Mouse (Mus musculus) CH12.LX (cell line): ENCODE data around the gene Gm28053. TPM values are rescaled to one million over a fixed set of nuclear protein-coding genes. Genes with fewer than 3 reads are reported as not detected.

ENCODE experiments used
- DNase-seq: peaks from one replicate; pipeline ENCODE4 v3.0.0-alpha.2; 2013; ENCODE audit errors: extremely low read depth
- H3K27ac ChIP-seq: 2 replicates; pipeline ENCODE4 v1.5.1; 2012; ENCODE audit warnings: low read depth, mild to moderate bottlenecking, control low read depth, moderate library complexity; ENCODE audit not compliant: insufficient read depth
- H3K27me3 ChIP-seq: replicated peaks from 2 replicates; pipeline ENCODE3; 2012; ENCODE audit warnings: inconsistent platforms
- H3K36me3 ChIP-seq, 2 experiments: replicated peaks in 1 of 2; 2 replicates each; pipeline versions ENCODE3 to v1.6.1; 2012; ENCODE audit warnings: inconsistent platforms in 1 of 2, low read length in 1 of 2, mild to moderate bottlenecking in 1 of 2, mixed read lengths in 1 of 2, moderate library complexity in 1 of 2; ENCODE audit not compliant: control insufficient read depth in 1 of 2, insufficient read depth in 1 of 2
- H3K4me1 ChIP-seq, 2 experiments: 2 replicates each; pipeline ENCODE4 v1.6.1; 2012; ENCODE audit warnings: inconsistent platforms in 1 of 2, moderate library complexity in 1 of 2; ENCODE audit not compliant: insufficient read depth in 2 of 2, control insufficient read depth in 1 of 2
- H3K4me2 ChIP-seq: 2 replicates; pipeline ENCODE4 v1.6.1; 2012; ENCODE audit warnings: low read depth, mild to moderate bottlenecking, control low read depth; ENCODE audit not compliant: poor library complexity, insufficient read depth, severe bottlenecking
- H3K4me3 ChIP-seq, 3 experiments: fragments of 150-350 bp in 1 of 3; sonication (generic) in 1 of 3; replicated peaks in 1 of 3; 2 replicates each; pipeline versions ENCODE3 to v1.5.1; 2011 to 2012; ENCODE audit warnings: low read depth in 2 of 3, low read length in 2 of 3, mild to moderate bottlenecking in 2 of 3, moderate library complexity in 2 of 3, control low read depth in 1 of 3, improper control_type of control experiment in 1 of 3, inconsistent platforms in 1 of 3, mixed read lengths in 1 of 3; ENCODE audit not compliant: poor library complexity in 1 of 3
- H3K79me2 ChIP-seq: replicated peaks from 2 replicates; pipeline ENCODE4 v1.6.1; 2012; ENCODE audit warnings: mild to moderate bottlenecking, moderate library complexity; ENCODE audit not compliant: control insufficient read depth, poor library complexity, insufficient read depth, severe bottlenecking; ENCODE audit errors: extremely low read depth
- H3K9ac ChIP-seq: 2 replicates; pipeline ENCODE4 v1.6.1; 2012; ENCODE audit warnings: low read depth, mild to moderate bottlenecking, control low read depth, moderate library complexity; ENCODE audit not compliant: insufficient read depth
- H3K9me3 ChIP-seq: replicated peaks from 2 replicates; pipeline ENCODE3; 2012; ENCODE audit warnings: low read length, inconsistent platforms, mixed read lengths
- CHD1 ChIP-seq: IDR thresholded peaks from 2 replicates; pipeline ENCODE4 v1.6.1; 2012; ENCODE audit warnings: low read depth, low read length, improper control_type of control experiment, inconsistent platforms
- CTCF ChIP-seq, 2 experiments: IDR thresholded peaks in 1 of 2; conservative IDR thresholded peaks in 1 of 2; 2 replicates each; pipeline ENCODE4 v1.5.1; 2011 to 2012; ENCODE audit warnings: low read depth in 2 of 2, low read length in 2 of 2, improper control_type of control experiment in 1 of 2, inconsistent platforms in 1 of 2, mild to moderate bottlenecking in 1 of 2, moderate library complexity in 1 of 2
- ELF1 ChIP-seq: IDR thresholded peaks from 2 replicates; pipeline ENCODE4 v1.6.1; 2014; ENCODE audit warnings: low read depth, mild to moderate bottlenecking, inconsistent platforms, low read length, improper control_type of control experiment
- GABPA ChIP-seq: IDR thresholded peaks from 2 replicates; pipeline ENCODE4 v1.6.1; 2012; ENCODE audit warnings: low read depth, low read length, improper control_type of control experiment, inconsistent platforms; ENCODE audit not compliant: insufficient replicate concordance
- HCFC1 ChIP-seq: IDR thresholded peaks from 2 replicates; pipeline ENCODE4 v1.6.1; 2012; ENCODE audit warnings: low read depth, mild to moderate bottlenecking, inconsistent platforms, low read length, improper control_type of control experiment
- IRF4 ChIP-seq: IDR thresholded peaks from 2 replicates; pipeline ENCODE4 v1.6.1; 2014; ENCODE audit warnings: low read depth, mild to moderate bottlenecking, inconsistent platforms, low read length, improper control_type of control experiment
- JUN ChIP-seq: IDR thresholded peaks from 2 replicates; pipeline ENCODE4 v1.6.1; 2011; ENCODE audit warnings: low read depth, mild to moderate bottlenecking, low read length, improper control_type of control experiment, moderate library complexity; ENCODE audit not compliant: insufficient read depth
- JUND ChIP-seq: conservative IDR thresholded peaks from 2 replicates; pipeline ENCODE4 v1.6.1; 2011; ENCODE audit warnings: low read depth, low read length, improper control_type of control experiment
- MAFK ChIP-seq: IDR thresholded peaks from 2 replicates; pipeline ENCODE4 v1.6.1; 2011; ENCODE audit warnings: low read length, improper control_type of control experiment; ENCODE audit not compliant: insufficient replicate concordance
- MAZ ChIP-seq: IDR thresholded peaks from 2 replicates; pipeline ENCODE4 v1.6.1; 2012; ENCODE audit warnings: low read depth, mild to moderate bottlenecking, inconsistent platforms, low read length, improper control_type of control experiment, moderate library complexity
- MXI1 ChIP-seq: IDR thresholded peaks from 2 replicates; pipeline ENCODE4 v1.6.1; 2011; ENCODE audit warnings: mild to moderate bottlenecking, low read depth, low read length, improper control_type of control experiment
- MYC ChIP-seq: IDR thresholded peaks from 2 replicates; pipeline ENCODE4 v1.6.1; 2011; ENCODE audit warnings: low read depth, mild to moderate bottlenecking, improper control_type of control experiment, low read length
- NELFE ChIP-seq: IDR thresholded peaks from 2 replicates; pipeline ENCODE4 v1.6.1; 2011; ENCODE audit warnings: low read depth, low read length, improper control_type of control experiment
- NRF1 ChIP-seq: IDR thresholded peaks from 2 replicates; pipeline ENCODE4 v1.6.1; 2014; ENCODE audit warnings: low read depth, mild to moderate bottlenecking, inconsistent platforms, low read length, improper control_type of control experiment, moderate library complexity
- PAX5 ChIP-seq: IDR thresholded peaks from 2 replicates; pipeline ENCODE4 v1.6.1; 2012; ENCODE audit warnings: low read length, inconsistent platforms, mixed read lengths
- POLR2AphosphoS2 ChIP-seq: IDR thresholded peaks from 2 replicates; pipeline ENCODE4 v1.6.1; 2011; ENCODE audit warnings: low read depth, low read length, improper control_type of control experiment
- RAD21 ChIP-seq: IDR thresholded peaks from 2 replicates; pipeline ENCODE4 v1.6.1; 2011; ENCODE audit warnings: low read depth, mild to moderate bottlenecking, low read length, improper control_type of control experiment, moderate library complexity
- RCOR1 ChIP-seq: conservative IDR thresholded peaks from 2 replicates; pipeline ENCODE4 v1.6.1; 2012; ENCODE audit warnings: low read depth, mild to moderate bottlenecking, inconsistent platforms, low read length, improper control_type of control experiment
- SIN3A ChIP-seq: IDR thresholded peaks from 2 replicates; pipeline ENCODE4 v1.6.1; 2012; ENCODE audit warnings: low read length, improper control_type of control experiment, inconsistent platforms
- SMC3 ChIP-seq: IDR thresholded peaks from 2 replicates; pipeline ENCODE4 v1.6.1; 2011; ENCODE audit warnings: low read depth, low read length, improper control_type of control experiment
- TBP ChIP-seq: conservative IDR thresholded peaks from 2 replicates; pipeline ENCODE4 v1.6.1; 2011; ENCODE audit warnings: low read depth, low read length, improper control_type of control experiment
- TCF12 ChIP-seq: IDR thresholded peaks from 2 replicates; pipeline ENCODE4 v1.6.1; 2014; ENCODE audit warnings: low read depth, mild to moderate bottlenecking, inconsistent platforms, low read length, improper control_type of control experiment
- UBTF ChIP-seq: IDR thresholded peaks from 2 replicates; pipeline ENCODE4 v1.6.1; 2012; ENCODE audit warnings: low read depth, mild to moderate bottlenecking, inconsistent platforms, low read length, improper control_type of control experiment, moderate library complexity
- USF1 ChIP-seq: IDR thresholded peaks from 2 replicates; pipeline ENCODE4 v1.6.1; 2014; ENCODE audit warnings: low read depth, mild to moderate bottlenecking, inconsistent platforms, low read length, improper control_type of control experiment
- USF2 ChIP-seq: conservative IDR thresholded peaks from 2 replicates; pipeline ENCODE4 v1.6.1; 2011; ENCODE audit warnings: low read depth, low read length, improper control_type of control experiment
- ZC3H11A ChIP-seq: IDR thresholded peaks from 2 replicates; pipeline ENCODE4 v1.6.1; 2012; ENCODE audit warnings: low read depth, mild to moderate bottlenecking, inconsistent platforms, low read length, improper control_type of control experiment
- ZKSCAN1 ChIP-seq: IDR thresholded peaks from 2 replicates; pipeline ENCODE4 v1.6.1; 2012; ENCODE audit warnings: low read depth, inconsistent platforms, low read length, improper control_type of control experiment, borderline replicate concordance
- ZMIZ1 ChIP-seq: IDR thresholded peaks from 2 replicates; pipeline ENCODE4 v1.6.1; 2012; ENCODE audit warnings: low read depth, mild to moderate bottlenecking, inconsistent platforms, low read length, improper control_type of control experiment
- ZNF384 ChIP-seq: IDR thresholded peaks from 2 replicates; pipeline ENCODE4 v1.6.1; 2012; ENCODE audit warnings: low read depth, low read length, improper control_type of control experiment, inconsistent platforms
- dilution Hi-C: fragments of 300-500 bp; cut with MboI; formaldehyde crosslinking; loops from 2 replicates; pipeline ENCODE4 v1.14.3; 2020; ENCODE audit warnings: low sequenced_read_pairs; ENCODE audit not compliant: extremely low pct_unique_long_range_greater_than_20kb, extremely low pct_ligation_motif_present
- in situ Hi-C: fragments of 300-500 bp; cut with MboI; formaldehyde crosslinking; loops from 3 replicates; pipeline ENCODE4 v1.14.3; 2019; ENCODE audit warnings: low sequenced_read_pairs, low pct_ligation_motif_present, low pct_unique_long_range_greater_than_20kb, mixed read lengths
- polyA plus RNA-seq: library from polyadenylated mRNA; unstranded; fragments of >175 nt; gene quantifications from 2 replicates; pipeline ENCODE4 v1.2.1, GENCODE M21; 2012; ENCODE audit warnings: low read depth; ENCODE audit not compliant: insufficient read length
- total RNA-seq, 2 experiments: library from RNA; depleted of rRNA; stranded (reverse); fragments of 300-350 nt in 1 of 2; fragments of >200 nt in 1 of 2; gene quantifications; 2 replicates each; pipeline ENCODE4 v1.2.3; 2012 to 2014

Gm28053 gene
- total and polyA plus RNA-seq, 3 experiments: 8.0 to 22.7 (median 10.0) TPM

DNA sequence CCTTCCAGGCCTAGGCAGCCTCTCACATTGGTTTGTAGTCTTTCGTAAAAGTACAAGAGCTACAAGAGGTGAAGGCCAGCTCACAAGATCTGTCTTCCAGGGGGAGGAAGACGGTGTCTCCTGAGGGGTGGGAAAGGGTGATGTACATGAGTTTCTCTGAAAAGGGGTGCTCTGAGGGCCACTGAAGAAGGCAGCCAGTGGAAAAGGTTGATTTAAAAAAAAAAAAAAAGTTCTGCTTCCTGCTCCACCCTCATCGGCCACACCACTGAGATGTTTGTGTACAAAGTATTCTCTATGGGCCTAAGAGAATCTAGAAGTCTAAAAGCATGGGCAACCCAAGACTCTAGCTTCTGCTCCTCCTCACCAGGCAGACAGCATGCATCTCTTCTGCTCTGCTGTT lies 52.3 kb downstream of the Gm28053 start, which contains the start of gene Gimap3:
TSS of gene Gimap3 (minus strand) at position 156 of the 400 bp plus-strand sequence.
- peak within 1 kb of the TSS; percentile 96 for H3K4me2 ChIP-seq
- dilution Hi-C loops (loop anchor here (25.0 kb wide), 1 partner anchor 133 kb away; the partner anchor contains the start of genes AI854703 and Gimap8), in situ Hi-C loops (loop anchor here (5.0 kb wide), 1 partner anchor 123 kb away; the partner anchor contains the start of gene Gimap8)
- peak within 1 kb of the TSS; percentile 95 for H3K9ac ChIP-seq
- H3K36me3 ChIP-seq: peaks cover 18% of the 10 kb centered on the region in 2 experiments
- H3K27ac ChIP-seq: peak within 1 kb of the TSS; percentile 82
- H3K4me3 ChIP-seq: peak within 1 kb of the TSS; percentile 45 to 77 (median 46)
- H3K79me2 ChIP-seq: peaks cover 16% of the 10 kb centered on the region; the same call in 1 of the 2 replicates
- peaks cover 15 to 51% of the 10 kb centered on the region in 2 experiments for H3K4me1 ChIP-seq
- no peaks in the 10 kb centered on the region for H3K27me3 ChIP-seq
- TF ChIP-seq SMC3 (no peak), IRF4 (no peak), SIN3A (peak; percentile 31), CHD1 (0 out of 2 replicates have a peak, but pooled peaks have one; percentile 11), ZC3H11A (no peak), ZNF384 (peak; percentile 95), TCF12 (peak; percentile 28; the same call in 1 of the 2 replicates), TBP (peak; percentile 76), POLR2AphosphoS2 (no peak)
- peak; percentile 26 for DNase-seq
- H3K9me3 ChIP-seq: no peaks in the 10 kb centered on the region

DNA sequence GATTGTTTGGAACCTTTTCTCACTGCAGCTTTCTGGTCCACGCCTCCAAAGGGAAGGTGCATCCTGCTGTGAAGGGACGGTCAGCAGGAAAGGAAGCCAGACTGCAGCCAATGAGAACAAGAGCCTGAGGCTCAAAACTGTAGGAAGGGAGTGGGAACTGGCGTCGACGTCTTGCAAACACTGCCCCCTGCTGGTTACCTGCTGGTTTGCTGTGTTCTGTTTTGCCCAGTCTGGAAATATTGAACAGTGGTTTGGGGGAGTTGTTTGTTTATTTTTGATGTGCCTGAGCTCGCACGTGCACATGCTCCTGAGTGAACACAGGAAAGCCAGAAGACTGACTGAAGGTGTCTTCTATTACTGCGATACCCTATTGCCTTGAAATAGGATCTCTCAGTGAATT lies 53.6 kb downstream of the Gm28053 start:
- no peaks in the 10 kb centered on the region for H3K9me3 ChIP-seq
- in situ Hi-C loops (loop anchor here (5.0 kb wide), 1 partner anchor 125 kb away; the partner anchor contains the start of gene Gimap8), dilution Hi-C loops (loop anchor here (25.0 kb wide), 1 partner anchor 135 kb away; the partner anchor contains the start of genes AI854703 and Gimap8)
- peaks cover 4 to 6% of the 10 kb centered on the region in 2 experiments for H3K36me3 ChIP-seq
- peak overlapping the region; percentile 47 for H3K4me2 ChIP-seq
- no peaks in the 10 kb centered on the region for H3K27me3 ChIP-seq
- H3K4me3 ChIP-seq: no peak overlapping the region
- H3K27ac ChIP-seq: 0 out of 2 replicates have a peak overlapping the region, but pooled peaks have one; percentile 31
- H3K79me2 ChIP-seq: peaks cover 16% of the 10 kb centered on the region; the same call in 1 of the 2 replicates
- H3K4me1 ChIP-seq: peaks cover 15 to 51% of the 10 kb centered on the region in 2 experiments
- H3K9ac ChIP-seq: peak overlapping the region; percentile 24; the same call in 1 of the 2 replicates
- peak; percentile 82 for DNase-seq
- no peak for TF ChIP-seq USF2
- no peak for TF ChIP-seq POLR2AphosphoS2
- no peak for TF ChIP-seq IRF4
- peak; percentile 19; the same call in 1 of the 2 replicates for TF ChIP-seq NELFE
- TF ChIP-seq HCFC1: 0 out of 2 replicates have a peak, but pooled peaks have one; percentile 2
- peak; percentile 98 for TF ChIP-seq SMC3
- TF ChIP-seq MAFK: no peak
- TF ChIP-seq UBTF: no peak
- TF ChIP-seq JUN: no peak
- TF ChIP-seq TBP: 0 out of 2 replicates have a peak, but pooled peaks have one; percentile 33
- TF ChIP-seq RCOR1: no peak
- TF ChIP-seq ZMIZ1: no peak
- no peak for TF ChIP-seq ZNF384
- peak; percentile 74 to 94 for TF ChIP-seq CTCF (conservative IDR thresholded peaks at IDR 0.05 in 1 of 2, IDR thresholded peaks at IDR 0.05 in 1 of 2; ENCODE audit: low read depth in 2 of 2, low read length in 2 of 2)
- 0 out of 2 replicates have a peak, but pooled peaks have one; percentile 21 for TF ChIP-seq MXI1
- TF ChIP-seq GABPA: no peak
- TF ChIP-seq NRF1: no peak
- TF ChIP-seq PAX5: no peak
- TF ChIP-seq ZKSCAN1: no peak
- peak; percentile 42; the same call in 1 of the 2 replicates for TF ChIP-seq ELF1
- 0 out of 2 replicates have a peak, but pooled peaks have one; percentile 54 for TF ChIP-seq SIN3A
- peak; percentile 96 for TF ChIP-seq RAD21
- 0 out of 2 replicates have a peak, but pooled peaks have one; percentile 22 for TF ChIP-seq MYC
- no peak for TF ChIP-seq JUND
- TF ChIP-seq USF1: no peak
- peak; percentile 91 for TF ChIP-seq ZC3H11A
- TF ChIP-seq MAZ: no peak
- 0 out of 2 replicates have a peak, but pooled peaks have one; percentile 10 for TF ChIP-seq TCF12
